Mouse (Mus musculus) cerebellum, adult 2 months (tissue): ENCODE measurements around the gene Tpst2.

Experiments
- CTCF ChIP-seq: fragments of 200-500 bp; IDR thresholded peaks from 2 replicates; pipeline ENCODE4 v1.5.1; 2011; ENCODE audit warnings: low read depth, mild to moderate bottlenecking, control low read depth, low read length, moderate library complexity, borderline replicate concordance; ENCODE audit not compliant: insufficient read depth
- POLR2A ChIP-seq: fragments of 200-500 bp; IDR thresholded peaks from 2 replicates; pipeline ENCODE4 v1.6.1; 2011; ENCODE audit warnings: low read length, control low read depth, borderline replicate concordance; ENCODE audit not compliant: insufficient read depth

GRCm38 (mm10) chr5:112265515-112265914 is 11.0 kb upstream of the Tpst2 start:
- no peak for TF ChIP-seq POLR2A
- TF ChIP-seq CTCF: no peak
